Comparison of ENCODE assay signal across 29 mouse cellular contexts in genomic region chr13:11772173-11772572, GRCm38 (mm10).
DNase-seq lines count a peak whose midpoint lies in the region; ATAC-seq lines count a peak whose summit lies in the region.
"Had no signal": no experiment of that assay in that cellular context is flagged by ENCODE, and none has a peak within 500 bp of the region (broad histone marks: within the 10 kb centered on the region; RNA-seq: fewer than 3 reads in every experiment).

No protein-coding gene starts in this region.

- H3K27me3 ChIP-seq in heart, embryonic 10.5 days (ENCODE audit: insufficient read depth, poor library complexity, severe bottlenecking): no peaks in the 10 kb centered on the region
- H3K27me3 ChIP-seq: CH12.LX; embryonic facial prominence, embryonic 13.5 days; embryonic facial prominence, embryonic 15.5 days; forebrain, embryonic 12.5 days; Patski had no signal

- 95% methylated on average over 8 of the region's 8 CpGs for WGBS in heart, embryonic 10.5 days

- no peaks in the 10 kb centered on the region for H3K9me3 ChIP-seq in heart, embryonic 10.5 days
- H3K9me3 ChIP-seq: embryonic facial prominence, embryonic 13.5 days; embryonic facial prominence, embryonic 15.5 days; forebrain, embryonic 10.5 days; forebrain, embryonic 12.5 days; G1E had no signal

- H3K4me3 ChIP-seq in heart, embryonic 10.5 days: no peak overlapping the region
- H3K4me3 ChIP-seq: embryonic facial prominence, embryonic 13.5 days; embryonic facial prominence, embryonic 15.5 days; erythroblast, embryonic 14.5 days; forebrain, embryonic 10.5 days; forebrain, embryonic 12.5 days had no signal

- no peaks in the 10 kb centered on the region for H3K4me1 ChIP-seq in heart, embryonic 10.5 days
- H3K4me1 ChIP-seq: embryonic facial prominence, embryonic 13.5 days; embryonic facial prominence, embryonic 15.5 days; forebrain, embryonic 10.5 days; forebrain, embryonic 12.5 days had no signal

- ATAC-seq in frontal cortex, adult (ENCODE audit: low TSS enrichment): peak; percentile 68
- ATAC-seq: activated CD4-positive, CD25-positive, alpha-beta regulatory T cell, adult 4 months; CD4-positive, CD25-positive, alpha-beta regulatory T cell, adult 4 months; forebrain, embryonic 14.5 days; Patski had no signal

- no peak overlapping the region for H3K27ac ChIP-seq in heart, embryonic 10.5 days
- H3K27ac ChIP-seq: embryonic facial prominence, embryonic 13.5 days; embryonic facial prominence, embryonic 15.5 days; forebrain, embryonic 10.5 days; forebrain, embryonic 12.5 days had no signal

- no peak for DNase-seq in frontal cortex, adult 2 months (ENCODE audit: extremely low spot score in 1 of 2, low spot score in 1 of 2)
- peak; percentile 61 for DNase-seq in heart, embryonic 10.5 days (ENCODE audit: low spot score)
- no peak for DNase-seq in heart, adult 18-20 months
- DNase-seq in lung, postnatal 36 days: peak; percentile 19
- no peak for DNase-seq in lung, postnatal 14 days
- DNase-seq in brain, adult 2 months (ENCODE audit: low read depth, low spot score): peak; percentile 51
- DNase-seq: adrenal gland, adult 8-10 months; adrenal gland, postnatal 14 days; adrenal gland, postnatal 36 days; B cell, adult 2 months; cerebellum, adult 11 months; cerebellum, adult 18-20 months; cerebellum, adult 8-10 months; cerebellum, adult 9-11 months; cerebellum, postnatal 14 days; cerebellum, postnatal 36 days; embryo, embryonic 11 days had no signal

- H3K36me3 ChIP-seq in heart, embryonic 10.5 days: peaks cover 40% of the 10 kb centered on the region
- H3K36me3 ChIP-seq: embryonic facial prominence, embryonic 13.5 days; embryonic facial prominence, embryonic 15.5 days; forebrain, embryonic 10.5 days; forebrain, embryonic 12.5 days; G1E had no signal

Comparison
In these comparisons a context has a peak if more than half of its experiments do, and no peak if none do; other contexts are left out.
1. DNase-seq: peak in heart, embryonic 10.5 days (single experiment), lung, postnatal 36 days (single experiment) and brain, adult 2 months (single experiment); none in frontal cortex, adult 2 months (0 of 2), heart, adult 18-20 months (0 of 2) and lung, postnatal 14 days (single experiment).